Mouse (Mus musculus) ES-E14 (cell line): Measurements from ENCODE around the gene Agap1. TPM values are rescaled to one million over a fixed set of nuclear protein-coding genes. Genes with fewer than 3 reads are reported as not detected.

Experiments used
- DNase-seq: peaks from one replicate; pipeline ENCODE4 v3.0.0-alpha.2; 2013; ENCODE audit warnings: low read depth, low spot score
- H3K27ac ChIP-seq: 2 replicates; pipeline ENCODE4 v1.5.1; 2012; ENCODE audit warnings: low read depth, mild to moderate bottlenecking, low read length, moderate library complexity, mixed read lengths; ENCODE audit not compliant: poor library complexity, insufficient read depth, severe bottlenecking
- H3K36me3 ChIP-seq: 2 replicates; pipeline ENCODE4 v1.6.1; 2012; ENCODE audit warnings: mild to moderate bottlenecking, low read length, moderate library complexity, mixed read lengths; ENCODE audit not compliant: control insufficient read depth, poor library complexity, insufficient read depth, severe bottlenecking
- H3K4me1 ChIP-seq, 2 experiments: fragments of 150-350 bp in 1 of 2; sonication (generic) in 1 of 2; 2 replicates each; pipeline ENCODE4 v1.6.1; 2012; ENCODE audit warnings: low read length in 2 of 2, mild to moderate bottlenecking in 1 of 2, mixed read lengths in 1 of 2; ENCODE audit not compliant: control insufficient read depth in 2 of 2, insufficient read depth in 2 of 2, poor library complexity in 1 of 2
- H3K4me3 ChIP-seq, 2 experiments: fragments of 150-350 bp in 1 of 2; sonication (generic) in 1 of 2; 2 replicates each; pipeline ENCODE4 v1.5.1; 2012; ENCODE audit warnings: low read length in 2 of 2, low read depth in 1 of 2, mild to moderate bottlenecking in 1 of 2, mixed read lengths in 1 of 2; ENCODE audit not compliant: insufficient read depth in 1 of 2, poor library complexity in 1 of 2, severe bottlenecking in 1 of 2
- H3K9ac ChIP-seq: 2 replicates; pipeline ENCODE4 v1.6.1; 2012; ENCODE audit warnings: low read depth, mild to moderate bottlenecking, low read length, mixed read lengths; ENCODE audit not compliant: poor library complexity, insufficient read depth, severe bottlenecking
- H3K9me3 ChIP-seq: fragments of 150-350 bp; sonication (generic); 2 replicates; pipeline ENCODE4 v1.6.1; 2012; ENCODE audit warnings: low read depth, mild to moderate bottlenecking, low read length; ENCODE audit not compliant: control insufficient read depth, insufficient read depth
- CHD2 ChIP-seq: IDR thresholded peaks from 2 replicates; pipeline ENCODE4 v1.6.1; 2014; ENCODE audit warnings: mild to moderate bottlenecking, low read depth, low read length, inconsistent platforms
- HCFC1 ChIP-seq: IDR thresholded peaks from 2 replicates; pipeline ENCODE4 v1.6.1; 2012; ENCODE audit warnings: low read length, inconsistent platforms, borderline replicate concordance; ENCODE audit not compliant: insufficient read depth
- MAFK ChIP-seq: IDR thresholded peaks from 2 replicates; pipeline ENCODE4 v1.6.1; 2014; ENCODE audit warnings: mild to moderate bottlenecking, low read depth, low read length, inconsistent platforms; ENCODE audit not compliant: insufficient read depth
- ZC3H11A ChIP-seq: IDR thresholded peaks from 2 replicates; pipeline ENCODE4 v1.6.1; 2012; ENCODE audit warnings: low read depth, mild to moderate bottlenecking, inconsistent platforms, low read length, borderline replicate concordance
- ZNF384 ChIP-seq: IDR thresholded peaks from 2 replicates; pipeline ENCODE4 v1.6.1; 2012; ENCODE audit warnings: low read depth, low read length, inconsistent platforms
- in situ Hi-C, 2 experiments: fragments of 600-800 bp; cut with MboI; formaldehyde crosslinking; loops; one replicate each; pipeline ENCODE4 v1.15.1; 2025; ENCODE audit warnings: low sequenced_read_pairs in 2 of 2, inconsistent platforms in 1 of 2; ENCODE audit not compliant: unreplicated experiment in 2 of 2
- total RNA-seq: library from RNA; depleted of rRNA; stranded (reverse); fragments of 300-350 nt; gene quantifications from 2 replicates; pipeline ENCODE4 v1.2.3, GENCODE M21; 2012

Agap1 gene
- total RNA-seq, 1 experiment, result 19.8 TPM

DNA sequence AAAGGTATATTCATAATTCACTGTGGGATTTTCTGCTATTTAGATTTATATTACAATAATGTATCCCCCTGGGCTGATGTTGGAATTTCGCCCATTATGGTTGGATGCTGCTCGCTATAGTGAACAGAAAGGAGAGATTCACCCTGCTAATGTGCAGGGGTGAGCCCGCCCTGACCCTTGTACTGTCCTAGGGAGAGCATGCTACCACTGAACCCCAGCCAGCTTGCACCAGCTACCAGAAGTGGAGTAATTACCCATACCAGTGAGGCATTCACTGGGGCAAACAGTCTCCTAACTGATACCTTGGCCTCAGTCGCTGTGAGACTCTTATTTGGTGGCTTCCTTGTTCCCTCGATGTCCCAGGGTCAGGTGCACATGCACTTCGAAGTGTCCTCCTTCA, 281.4 kb downstream of the Agap1 start:
- Histone ChIP-seq H3K9me3 (no peaks in the 10 kb centered on the region), H3K4me1 (no peaks in the 10 kb centered on the region), H3K27ac (no peak overlapping the region), H3K9ac (no peak overlapping the region), H3K36me3 (peaks cover 3% of the 10 kb centered on the region; the same call in 1 of the 2 replicates), H3K4me3 (no peak overlapping the region)
- TF ChIP-seq CHD2 (no peak), MAFK (no peak), HCFC1 (no peak), ZC3H11A (no peak), ZNF384 (no peak)
- in situ Hi-C loops, result no loop called here
- no peak for DNase-seq

DNA sequence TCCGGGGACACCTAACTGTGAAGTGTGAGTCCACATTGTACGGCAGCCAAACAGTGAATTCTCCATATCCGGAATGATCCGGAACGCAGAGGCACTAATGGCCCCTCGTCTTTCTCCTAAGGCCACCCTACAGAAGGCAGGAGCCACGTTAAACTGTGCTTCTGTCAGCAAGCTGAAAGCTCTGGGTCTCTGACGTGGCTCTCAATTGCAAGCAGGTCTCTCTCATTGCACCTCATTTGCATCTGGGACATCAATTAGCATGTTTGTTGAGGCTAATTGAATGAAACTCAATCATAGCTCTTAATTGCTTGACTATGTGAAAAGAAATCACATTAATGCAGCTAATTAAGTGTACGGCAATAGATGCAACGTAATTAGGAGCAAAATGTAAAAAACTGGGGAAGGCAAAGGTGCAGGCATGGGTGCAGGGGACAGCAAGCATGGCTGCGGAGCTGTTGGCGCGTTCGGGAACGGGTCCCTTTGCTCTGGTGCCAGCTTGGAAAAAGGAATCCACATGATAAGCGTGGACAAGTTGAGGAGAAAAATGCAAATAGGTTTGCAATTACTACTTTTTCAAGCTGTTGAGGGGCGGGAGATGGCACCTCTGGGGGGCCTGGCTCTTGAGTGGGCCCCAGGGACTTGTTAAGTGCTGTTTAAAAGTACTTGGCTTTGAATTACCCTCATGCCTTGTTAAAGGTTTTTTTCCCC, 284.6 kb downstream of the Agap1 start:
- in situ Hi-C loops, result no loop called here
- no peak for DNase-seq

DNA sequence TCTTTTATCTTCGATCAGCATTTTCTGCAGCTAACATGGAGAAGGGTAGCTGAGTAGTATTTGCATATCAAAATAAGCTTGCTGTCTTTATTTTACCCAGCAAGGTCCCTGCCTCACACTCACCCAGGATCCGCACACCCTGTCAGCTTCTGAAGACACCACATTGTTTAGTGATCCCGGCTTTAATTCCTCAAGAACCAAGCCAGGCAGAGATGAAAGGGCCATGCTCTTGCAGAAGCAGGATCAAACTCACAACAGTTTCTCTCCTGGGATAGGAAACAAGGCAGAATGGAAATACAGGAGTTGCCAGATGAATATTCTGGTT, 285.1 kb downstream of the Agap1 start:
- Histone ChIP-seq H3K9me3 (no peaks in the 10 kb centered on the region), H3K27ac (no peak overlapping the region), H3K4me3 (no peak overlapping the region), H3K9ac (no peak overlapping the region), H3K4me1 (no peaks in the 10 kb centered on the region), H3K36me3 (peaks cover 9% of the 10 kb centered on the region; the same call in 1 of the 2 replicates)
- DNase-seq, result no peak
- in situ Hi-C loops, result no loop called here
- no peak for TF ChIP-seq ZNF384
- no peak for TF ChIP-seq ZC3H11A
- no peak for TF ChIP-seq MAFK
- no peak for TF ChIP-seq CHD2
- no peak for TF ChIP-seq HCFC1

More for the DNA sequence above, 284.6 kb downstream of the Agap1 start:
- Histone ChIP-seq H3K27ac (no peak overlapping the region), H3K4me1 (no peaks in the 10 kb centered on the region), H3K9me3 (no peaks in the 10 kb centered on the region), H3K4me3 (no peak overlapping the region), H3K36me3 (peaks cover 7% of the 10 kb centered on the region; the same call in 1 of the 2 replicates), H3K9ac (no peak overlapping the region)
- TF ChIP-seq HCFC1 (no peak), ZNF384 (no peak), MAFK (no peak), CHD2 (no peak), ZC3H11A (no peak)

- Histone ChIP-seq H3K27ac (no peak overlapping the region), H3K4me1 (0 out of 4 replicates have a peak, but pooled peaks cover 0 to 2% of the 10 kb centered on the region in 2 experiments), H3K36me3 (peaks cover 8% of the 10 kb centered on the region; the same call in 1 of the 2 replicates), H3K9ac (no peak overlapping the region), H3K9me3 (no peaks in the 10 kb centered on the region), H3K4me3 (no peak overlapping the region)
- in situ Hi-C loops, result no loop called here
- TF ChIP-seq MAFK (no peak), ZNF384 (no peak), ZC3H11A (no peak), CHD2 (no peak), HCFC1 (no peak)
- no peak for DNase-seq
Observed at GRCm38 (mm10) chr1:89742359-89742758, 287.8 kb downstream of the Agap1 start.
